Mouse (Mus musculus): ENCODE measurements around the gene Atp8b3.

Gene Atp8b3

DNA sequence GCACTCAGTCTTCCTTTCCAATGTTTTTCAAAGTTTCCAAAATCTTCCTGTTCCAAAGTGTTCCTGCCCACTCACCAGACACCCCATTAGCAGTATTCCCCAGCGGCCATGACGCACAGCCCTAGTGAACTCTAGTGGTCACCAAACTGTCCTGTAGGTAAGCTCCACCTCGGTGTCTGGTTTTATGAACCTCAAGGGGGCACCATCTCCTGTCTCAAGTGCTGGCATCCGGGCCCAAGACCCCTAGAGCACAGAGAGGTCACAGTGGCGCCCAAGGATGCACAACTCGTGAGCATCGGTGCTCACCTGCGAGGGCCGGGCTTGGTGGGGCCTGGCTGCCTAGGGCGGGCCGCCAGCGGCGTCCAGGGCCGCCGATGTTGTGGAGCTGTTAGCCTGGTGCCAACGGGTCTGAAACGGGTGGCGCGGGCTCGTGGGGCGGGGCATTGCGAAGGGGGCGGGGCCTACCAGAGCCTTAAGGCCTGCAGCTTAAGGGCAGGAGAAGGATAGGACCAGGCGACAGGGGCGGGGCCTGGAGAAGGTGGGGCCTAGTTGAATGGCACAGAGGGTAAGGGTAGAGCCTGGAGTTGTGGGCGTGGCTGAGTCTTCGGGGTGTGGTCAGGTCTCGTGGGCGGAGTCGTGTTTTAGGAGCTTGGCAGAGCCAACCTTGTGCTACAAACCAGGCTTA, at the start of gene Atp8b3:
Gene Atp8b3 (minus strand): TSS at position 415 of the 685 bp plus-strand sequence.
- DNase-seq: peak; percentile 86 to 93

- peak; percentile 59 to 84 for DNase-seq
Observed at GRCm38 (mm10) chr10:80587305-80587657, 48.4 kb upstream of the Atp8b3 start.

- DNase-seq: no peak
Observed at GRCm38 (mm10) chr10:80586407-80587304, 47.7 kb upstream of the Atp8b3 start.

GRCm38 (mm10) chr10:80585581-80585980, 46.7 kb upstream of the Atp8b3 start:
- DNase-seq: no peak

DNA sequence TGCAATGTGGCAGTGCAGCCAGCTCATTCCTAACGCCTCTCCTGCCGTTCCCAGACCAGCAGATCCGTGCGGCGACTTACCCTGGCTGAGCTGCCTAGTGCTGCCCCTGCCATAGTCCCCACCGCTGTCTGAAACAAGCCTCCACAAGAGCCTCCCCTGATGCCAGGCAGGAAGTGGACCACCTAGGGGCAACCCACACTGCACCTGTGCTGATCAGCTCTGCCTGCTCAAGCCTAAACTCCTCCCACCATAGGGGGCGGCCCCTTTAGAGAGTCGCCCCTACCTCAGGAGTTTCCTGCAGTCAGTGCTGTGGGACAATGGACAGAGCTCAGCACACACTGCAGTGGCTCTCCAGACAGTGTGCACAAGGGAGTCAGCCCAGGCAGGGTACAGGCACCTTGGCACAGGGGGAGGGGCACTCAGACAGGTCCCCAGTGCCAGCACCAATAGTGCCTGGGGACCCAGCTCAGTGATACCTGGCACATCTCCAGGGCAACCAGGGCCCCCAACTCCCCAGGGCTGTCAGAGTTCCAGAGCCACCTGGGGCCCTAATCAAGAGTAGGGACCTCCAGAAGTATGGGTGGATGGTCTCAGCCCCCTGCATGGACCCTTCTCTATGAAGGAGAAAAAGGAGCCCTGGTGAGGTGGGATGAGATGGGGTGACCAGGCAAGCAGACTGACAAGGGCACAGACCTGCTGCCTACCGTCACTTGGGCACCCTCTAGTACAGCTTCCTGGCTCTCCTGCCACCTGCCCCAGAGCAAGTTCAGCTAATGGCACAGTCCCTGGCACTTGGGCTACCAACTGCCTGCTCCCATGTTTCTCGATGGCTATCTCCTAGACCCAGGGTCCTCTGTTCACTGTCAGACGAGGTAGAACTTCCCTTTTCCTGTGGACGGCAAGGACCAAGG, 46.0 kb upstream of the Atp8b3 start:
- peak in 1 of 2 experiments; percentile 58 for DNase-seq

GRCm38 (mm10) chr10:80584045-80584488, 45.1 kb upstream of the Atp8b3 start:
- DNase-seq: peak; percentile 79 to 90

DNA sequence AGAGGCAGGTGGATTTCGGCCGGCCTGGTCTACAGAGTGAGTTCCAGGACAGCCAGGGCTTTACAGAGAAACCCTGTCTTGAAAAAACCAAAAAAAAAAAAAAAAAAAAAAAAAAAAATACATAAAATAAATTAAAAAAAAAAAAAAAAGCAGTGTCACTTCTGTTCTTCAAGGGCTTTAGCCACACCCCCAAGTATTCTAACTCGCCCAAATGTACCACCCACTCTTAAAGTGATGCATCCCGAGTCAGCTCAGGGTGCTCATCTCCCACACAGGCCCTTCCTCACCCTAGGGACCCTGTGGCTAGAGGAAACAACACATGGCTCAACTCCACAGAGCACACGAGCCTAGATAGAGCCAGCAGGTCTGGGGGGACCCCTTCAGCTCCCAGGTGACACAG, 44.1 kb upstream of the Atp8b3 start:
- DNase-seq: no peak

- peak; percentile 77 to 80 for DNase-seq
Observed at GRCm38 (mm10) chr10:80578911-80579310, 40.0 kb upstream of the Atp8b3 start.

- DNase-seq: peak; percentile 85 to 91
Observed at GRCm38 (mm10) chr10:80578131-80578750, 39.3 kb upstream of the Atp8b3 start.

DNA sequence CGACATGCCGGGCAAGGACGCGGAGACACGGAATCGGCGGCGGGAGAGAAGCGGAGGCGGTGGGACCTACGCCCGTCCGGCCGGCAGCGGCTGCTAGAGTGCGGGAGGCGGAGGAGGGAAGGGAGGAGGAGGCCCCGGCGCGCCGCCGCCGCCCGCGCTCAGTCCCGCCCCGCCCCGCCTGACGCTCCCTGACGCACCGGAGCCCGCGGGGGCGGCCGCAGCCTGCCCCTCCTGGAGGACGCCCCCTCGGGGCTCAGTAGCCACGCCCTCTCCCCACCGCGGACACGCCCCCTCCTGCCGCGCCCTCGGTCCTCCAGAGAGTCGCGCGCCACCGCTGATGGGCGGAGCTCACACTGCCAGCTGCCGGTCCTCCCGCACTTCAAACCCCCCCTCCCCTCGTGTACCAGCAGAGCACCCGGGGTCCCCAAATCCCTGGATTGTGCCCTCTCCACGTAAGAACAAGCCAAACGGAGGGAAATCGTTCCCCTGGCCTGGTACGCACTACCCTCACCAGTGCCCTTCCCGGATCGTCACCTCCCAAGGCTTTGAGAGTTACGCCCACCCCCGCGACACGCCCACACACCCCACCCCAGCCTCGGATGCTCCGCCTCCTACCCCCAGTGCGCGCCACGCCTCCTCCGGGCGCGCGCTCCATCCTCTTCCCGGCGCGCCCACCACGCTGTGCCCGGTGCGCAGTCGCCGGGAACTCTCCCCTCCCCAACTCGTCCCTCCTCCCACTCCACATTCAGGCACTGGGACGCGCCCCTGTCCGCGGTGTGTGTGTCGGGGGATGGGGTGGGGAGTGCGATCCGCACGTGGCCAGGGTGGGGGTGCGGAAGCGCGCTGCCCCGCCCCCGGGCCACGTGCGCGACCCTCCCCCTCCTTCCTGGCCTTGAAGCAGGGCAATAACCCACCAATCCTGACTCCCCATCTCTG, 38.5 kb upstream of the Atp8b3 start, which contains the start of gene Klf16:
Gene Klf16 (minus strand): TSS at position 127 of the 936 bp plus-strand sequence.
- peak; percentile 98 for DNase-seq

DNA sequence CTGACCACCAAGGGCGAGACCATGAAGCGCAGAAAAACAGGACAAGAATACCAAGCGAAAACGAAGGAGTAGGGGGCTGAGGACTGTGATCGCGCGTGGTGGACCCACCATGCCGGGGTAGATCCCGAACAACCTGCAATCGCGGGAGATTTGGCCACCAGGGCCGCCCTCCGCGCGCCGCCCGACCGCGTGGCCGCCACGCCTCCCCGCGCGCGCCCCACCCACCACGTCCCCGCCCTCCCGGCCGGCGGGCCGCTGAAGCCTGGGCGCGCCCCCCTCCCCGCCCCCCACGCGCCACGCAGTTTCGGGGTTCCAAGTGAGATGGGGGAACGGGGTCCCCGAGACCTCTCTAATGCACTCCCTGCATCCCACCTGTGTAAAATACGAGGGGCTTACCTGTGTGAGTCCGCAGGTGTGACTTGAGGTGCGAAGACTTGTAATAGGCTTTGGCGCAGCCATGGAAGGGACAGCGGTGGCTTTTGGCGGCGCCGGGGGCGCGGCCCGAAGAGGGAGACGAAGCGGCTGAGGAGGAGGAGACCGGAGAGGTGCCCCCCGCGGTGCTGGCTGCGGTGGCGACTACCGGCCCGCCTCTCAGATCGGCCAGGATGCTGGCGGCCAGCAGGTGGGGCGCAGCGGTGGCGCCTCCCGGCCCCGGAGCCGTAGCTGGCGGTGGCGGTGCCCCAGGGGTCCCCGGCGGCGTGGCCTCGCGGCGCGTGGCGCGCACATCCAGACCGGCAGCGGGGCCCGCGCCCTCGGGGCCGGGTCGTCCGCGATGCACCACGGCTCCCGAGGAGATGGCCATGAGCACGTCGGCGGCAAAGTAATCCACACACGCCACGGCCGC, 37.6 kb upstream of the Atp8b3 start:
- DNase-seq: peak; percentile 51 to 77

DNA sequence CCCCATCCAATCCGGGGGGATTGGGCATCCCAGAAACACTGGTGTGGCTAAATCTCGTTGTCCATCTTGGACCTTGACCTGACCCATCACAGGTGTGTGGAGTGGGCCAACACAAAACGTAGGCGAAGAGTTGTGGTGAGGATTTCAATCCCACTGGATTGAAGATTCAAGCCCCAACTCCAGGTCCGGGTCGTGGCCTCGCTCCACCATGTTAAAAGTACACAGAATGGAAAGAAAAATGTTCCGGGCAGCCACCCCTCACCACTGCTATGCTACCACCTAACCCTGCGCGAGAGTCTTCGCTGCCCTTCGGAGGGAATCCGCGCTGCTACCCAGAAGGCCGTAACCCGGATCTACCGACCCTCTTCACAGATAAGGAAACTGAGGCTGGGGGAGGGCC, 37.0 kb upstream of the Atp8b3 start:
- DNase-seq: no peak

GRCm38 (mm10) chr10:80574896-80575295, 36.0 kb upstream of the Atp8b3 start:
- no peak for DNase-seq

DNA sequence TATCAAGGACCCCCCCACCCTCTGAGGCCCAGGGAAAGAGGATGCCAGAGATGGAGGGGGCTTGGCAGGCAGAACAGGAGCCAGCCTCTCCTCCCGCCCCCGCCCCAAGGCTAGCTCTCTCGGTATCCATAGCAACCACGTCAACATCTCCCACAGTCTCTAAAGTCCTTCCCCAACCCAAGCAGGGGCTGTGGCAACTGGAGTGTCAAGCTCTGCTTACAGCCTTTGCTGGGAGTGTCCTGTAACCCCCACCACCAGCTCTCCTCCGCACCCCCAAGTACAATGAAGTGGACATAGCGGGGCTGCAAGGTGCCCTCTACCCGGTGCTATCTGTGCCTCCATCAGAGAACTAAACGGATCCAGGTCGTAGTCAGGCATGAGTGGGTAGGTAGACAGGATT, 35.0 kb upstream of the Atp8b3 start:
- no peak for DNase-seq

GRCm38 (mm10) chr10:80572477-80572876, 33.6 kb upstream of the Atp8b3 start:
- DNase-seq: no peak

DNA sequence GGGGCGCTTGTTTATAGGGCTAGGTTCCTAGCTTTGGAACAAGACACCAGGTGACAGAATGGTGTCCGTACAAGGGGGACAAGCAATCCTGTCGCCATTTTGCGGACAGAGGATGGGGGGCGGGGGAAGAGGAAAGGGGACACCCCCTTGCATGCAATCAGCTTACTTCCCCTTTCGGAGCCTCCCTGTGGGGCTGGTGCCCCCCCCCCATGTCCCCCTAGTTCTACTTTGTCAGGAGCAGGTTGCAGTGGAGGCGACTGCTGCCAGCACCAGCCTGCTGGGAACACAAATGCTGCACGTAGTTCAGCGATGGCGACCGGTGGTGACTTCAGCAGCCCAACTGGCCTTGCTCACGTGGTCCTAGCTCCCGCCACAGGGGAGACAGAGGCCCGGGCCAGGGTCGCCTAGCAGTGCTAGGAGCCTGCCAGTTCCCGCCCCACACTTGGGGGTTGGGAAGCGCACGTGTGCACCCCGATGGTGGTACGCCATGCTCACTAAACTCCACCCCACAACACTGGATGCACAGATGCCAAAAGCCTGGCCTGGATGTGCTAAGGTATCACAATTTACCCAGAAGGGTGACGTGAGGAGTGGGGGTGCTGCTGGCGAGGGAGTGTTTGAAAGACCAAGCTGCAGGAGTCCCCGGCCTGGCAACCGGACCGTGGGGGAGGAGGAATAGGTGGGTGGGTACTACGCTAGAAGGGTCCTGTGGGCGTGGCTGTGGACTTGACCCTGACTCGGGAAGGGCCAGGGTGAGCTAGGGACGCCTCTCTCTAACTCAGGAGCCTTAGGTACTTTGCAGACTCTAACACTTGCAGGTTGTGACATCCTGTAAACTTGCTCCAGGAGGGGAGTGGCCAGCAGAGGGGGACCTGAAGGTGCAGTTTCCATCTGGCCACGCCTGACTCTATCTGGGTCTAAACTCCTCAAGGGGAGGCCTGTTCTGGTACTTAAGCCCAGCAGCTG, 32.2 kb upstream of the Atp8b3 start:
- no peak for DNase-seq

- DNase-seq: no peak
Observed at GRCm38 (mm10) chr10:80570419-80570818, 31.5 kb upstream of the Atp8b3 start.

GRCm38 (mm10) chr10:80569664-80570066, 30.7 kb upstream of the Atp8b3 start:
- peak; percentile 76 to 87 for DNase-seq

GRCm38 (mm10) chr10:80568876-80569275, 30.0 kb upstream of the Atp8b3 start:
- no peak for DNase-seq
